Mouse (Mus musculus): ENCODE results near the gene Lrrc8a. TPM values are rescaled to one million over a fixed set of nuclear protein-coding genes. Genes with fewer than 3 reads are reported as not detected.
A peak's percentile ranks its signal among the peaks of the same experiment; 100 is the strongest.

The Lrrc8a gene
- polyA plus RNA-seq, 1 experiment from 2014 or later, result 30.6 TPM

GRCm38 (mm10) chr2:30266392-30266941, 29.0 kb downstream of the Lrrc8a start:
- H3K4me3 ChIP-seq, result no peak overlapping the region
- no peaks in the 10 kb centered on the region for H3K9me3 ChIP-seq
- H3K27me3 ChIP-seq (replicated peaks), result no peaks in the 10 kb centered on the region
- H3K4me1 ChIP-seq, result peaks cover 12% of the 10 kb centered on the region
- no peak overlapping the region for H3K9ac ChIP-seq
- no peak overlapping the region for H3K27ac ChIP-seq
- WGBS, result 30% methylated on average over 4 of the region's 4 CpGs
- H3K36me3 ChIP-seq, result peaks cover 34% of the 10 kb centered on the region
- no peak overlapping the region for H3K4me2 ChIP-seq (replicated peaks)
- no peak for ATAC-seq (ENCODE audit: low FRiP score, low read depth)

- Histone ChIP-seq H3K4me1 (peaks cover 12% of the 10 kb centered on the region), H3K36me3 (peaks cover 24% of the 10 kb centered on the region), H3K4me3 (no peak overlapping the region), H3K27ac (no peak overlapping the region), H3K27me3 (replicated peaks) (no peaks in the 10 kb centered on the region), H3K9ac (no peak overlapping the region), H3K9me3 (no peaks in the 10 kb centered on the region), H3K4me2 (replicated peaks) (no peak overlapping the region)
- ATAC-seq (ENCODE audit: low FRiP score, low read depth), result no peak
- 94% methylated on average over 2 of the region's 2 CpGs for WGBS
Measured at GRCm38 (mm10) chr2:30267466-30267865, 30.0 kb downstream of the Lrrc8a start.

DNA sequence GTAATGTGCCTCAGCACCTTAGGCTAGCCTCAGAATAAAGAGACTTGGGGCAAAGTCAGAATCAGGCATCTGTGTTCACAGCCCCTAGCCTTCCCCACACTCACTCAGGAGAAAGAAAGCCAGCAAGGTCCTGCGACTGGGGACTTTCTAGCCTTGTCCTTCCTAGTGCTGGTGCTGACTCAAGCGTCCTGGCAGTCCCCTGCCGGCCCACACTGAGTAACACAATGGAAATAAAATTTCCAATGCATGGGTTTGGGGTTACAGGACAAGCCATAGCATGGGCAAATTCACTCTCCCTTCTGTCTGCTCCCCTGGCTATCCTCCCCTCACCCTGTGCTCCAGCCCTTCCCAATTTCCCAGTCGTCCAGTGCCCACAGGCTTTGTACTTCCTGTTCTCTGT, 30.9 kb downstream of the Lrrc8a start:
- Histone ChIP-seq H3K36me3 (peaks cover 19% of the 10 kb centered on the region), H3K4me3 (no peak overlapping the region), H3K27me3 (replicated peaks) (no peaks in the 10 kb centered on the region), H3K4me2 (replicated peaks) (no peak overlapping the region), H3K4me1 (peaks cover 12% of the 10 kb centered on the region), H3K9ac (no peak overlapping the region), H3K27ac (no peak overlapping the region), H3K9me3 (no peaks in the 10 kb centered on the region)
- no peak for ATAC-seq (ENCODE audit: low FRiP score, low read depth)
- 58% methylated on average over 4 of the region's 4 CpGs for WGBS

DNA sequence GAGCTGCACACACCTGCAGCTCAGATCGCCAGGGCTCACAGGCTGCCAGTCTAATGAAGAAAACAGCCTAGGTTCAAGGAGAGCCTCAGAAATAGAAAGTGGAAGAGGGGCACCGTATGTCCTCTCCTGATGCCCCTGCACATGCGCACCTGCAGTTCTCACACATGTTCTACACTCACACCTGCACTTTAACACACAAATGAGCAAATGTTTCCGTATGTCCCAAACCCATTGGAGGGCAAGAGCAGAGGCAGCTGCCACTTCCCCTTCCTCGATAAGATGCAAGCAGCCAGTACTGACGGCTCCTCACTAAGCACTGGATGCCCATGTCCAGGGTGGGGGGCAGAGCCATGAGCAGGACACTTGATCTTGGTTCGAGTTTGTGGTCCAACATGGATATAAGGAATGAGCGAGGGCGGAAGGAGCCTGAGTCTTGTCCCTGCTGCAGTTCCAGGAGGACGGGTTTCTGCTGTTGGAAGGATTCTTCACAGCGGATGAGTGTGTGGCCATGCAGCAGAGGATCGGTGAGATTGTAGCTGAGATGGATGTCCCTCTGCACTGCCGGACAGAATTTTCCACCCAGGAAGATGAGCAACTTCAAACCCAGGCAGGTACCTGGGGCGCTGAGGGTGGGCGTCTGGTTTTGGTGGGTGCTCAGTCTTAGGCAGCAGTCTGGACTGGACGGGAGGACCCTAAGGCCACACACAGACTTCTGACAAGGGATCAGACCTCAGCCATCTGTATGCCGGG, 31.9 kb downstream of the Lrrc8a start:
- Histone ChIP-seq H3K9ac (no peak overlapping the region), H3K4me3 (no peak overlapping the region), H3K9me3 (no peaks in the 10 kb centered on the region), H3K4me1 (peaks cover 12% of the 10 kb centered on the region), H3K27ac (no peak overlapping the region), H3K36me3 (peaks cover 8% of the 10 kb centered on the region), H3K27me3 (replicated peaks) (no peaks in the 10 kb centered on the region), H3K4me2 (replicated peaks) (no peak overlapping the region)
- ATAC-seq (ENCODE audit: low FRiP score, low read depth), result no peak
- WGBS, result 89% methylated on average over 17 of the region's 17 CpGs

DNA sequence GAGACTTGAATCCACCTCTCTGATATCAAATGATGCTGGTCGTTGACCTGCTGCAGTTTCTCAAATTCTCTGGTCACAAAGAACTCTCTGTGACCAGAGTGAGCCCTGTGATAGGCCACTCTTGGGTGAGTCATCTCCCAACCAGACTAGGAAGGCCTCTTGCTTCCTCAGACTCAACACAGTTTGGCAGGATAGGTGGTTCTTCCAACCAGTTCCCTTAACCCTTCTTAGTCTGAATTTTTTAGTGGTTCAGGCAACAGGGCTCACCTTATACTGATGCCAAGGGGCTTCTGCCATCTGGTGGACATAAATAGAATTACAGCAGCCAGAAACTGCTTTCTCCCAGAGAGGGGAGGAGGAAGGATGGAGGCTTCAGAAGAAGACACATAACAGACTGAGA, 32.6 kb downstream of the Lrrc8a start:
- no peaks in the 10 kb centered on the region for H3K9me3 ChIP-seq
- no peak overlapping the region for H3K4me3 ChIP-seq
- no peaks in the 10 kb centered on the region for H3K27me3 ChIP-seq (replicated peaks)
- 64% methylated on average over 1 of the region's 1 CpGs for WGBS
- peaks cover 11% of the 10 kb centered on the region for H3K4me1 ChIP-seq
- H3K4me2 ChIP-seq (replicated peaks), result no peak overlapping the region
- H3K36me3 ChIP-seq, result 0 out of 2 replicates have a peak, but pooled peaks cover 1% of the 10 kb centered on the region
- H3K9ac ChIP-seq, result no peak overlapping the region
- ATAC-seq (ENCODE audit: low FRiP score, low read depth), result no peak
- H3K27ac ChIP-seq, result no peak overlapping the region

GRCm38 (mm10) chr2:30280743-30281142, 43.2 kb downstream of the Lrrc8a start, which contains the start of gene Gm28038:
Gene Gm28038 (plus strand): TSS chr2:30281043.
- Histone ChIP-seq H3K9ac (0 out of 2 replicates have a peak within 1 kb of the TSS, but pooled peaks have one; percentile 3), H3K9me3 (no peaks in the 10 kb centered on the region)
- WGBS, result 94% methylated on average over 11 of the region's 11 CpGs

GRCm38 (mm10) chr2:30281651-30282050, 44.1 kb downstream of the Lrrc8a start:
- Histone ChIP-seq H3K27me3 (replicated peaks) (no peaks in the 10 kb centered on the region), H3K27ac (no peak overlapping the region), H3K9me3 (no peaks in the 10 kb centered on the region), H3K36me3 (peaks cover 6% of the 10 kb centered on the region; the same call in 1 of the 2 replicates), H3K4me1 (peaks cover 12% of the 10 kb centered on the region), H3K4me3 (no peak overlapping the region), H3K9ac (no peak overlapping the region), H3K4me2 (replicated peaks) (no peak overlapping the region)
- no peak for ATAC-seq (ENCODE audit: low FRiP score, low read depth)
- 78% methylated on average over 3 of the region's 3 CpGs for WGBS

More at GRCm38 (mm10) chr2:30280743-30281142, 43.2 kb downstream of the Lrrc8a start, which contains the start of gene Gm28038:
- H3K4me2 ChIP-seq (replicated peaks), result no peak within 1 kb of the TSS
- H3K27ac ChIP-seq, result no peak within 1 kb of the TSS
- peaks cover 6% of the 10 kb centered on the region; the same call in 1 of the 2 replicates for H3K36me3 ChIP-seq
- peaks cover 11% of the 10 kb centered on the region for H3K4me1 ChIP-seq
- no peak within 1 kb of the TSS for H3K4me3 ChIP-seq
- no peaks in the 10 kb centered on the region for H3K27me3 ChIP-seq (replicated peaks)
- ATAC-seq (ENCODE audit: low FRiP score, low read depth), result no peak

- Histone ChIP-seq H3K4me2 (replicated peaks) (no peak overlapping the region), H3K27ac (no peak overlapping the region), H3K27me3 (replicated peaks) (no peaks in the 10 kb centered on the region), H3K36me3 (peaks cover under 1% of the 10 kb centered on the region; the same call in 1 of the 2 replicates), H3K9me3 (no peaks in the 10 kb centered on the region), H3K4me1 (peaks cover 23% of the 10 kb centered on the region), H3K9ac (no peak overlapping the region), H3K4me3 (no peak overlapping the region)
- no peak for ATAC-seq (ENCODE audit: low FRiP score, low read depth)
- 92% methylated on average over 2 of the region's 2 CpGs for WGBS
Measured at GRCm38 (mm10) chr2:30283193-30283592, 45.7 kb downstream of the Lrrc8a start.

GRCm38 (mm10) chr2:30285004-30285403, 47.5 kb downstream of the Lrrc8a start:
- 0 out of 2 replicates have a peak overlapping the region, but pooled peaks have one; percentile 88 for H3K9ac ChIP-seq
- 89% methylated on average over 5 of the region's 5 CpGs for WGBS

DNA sequence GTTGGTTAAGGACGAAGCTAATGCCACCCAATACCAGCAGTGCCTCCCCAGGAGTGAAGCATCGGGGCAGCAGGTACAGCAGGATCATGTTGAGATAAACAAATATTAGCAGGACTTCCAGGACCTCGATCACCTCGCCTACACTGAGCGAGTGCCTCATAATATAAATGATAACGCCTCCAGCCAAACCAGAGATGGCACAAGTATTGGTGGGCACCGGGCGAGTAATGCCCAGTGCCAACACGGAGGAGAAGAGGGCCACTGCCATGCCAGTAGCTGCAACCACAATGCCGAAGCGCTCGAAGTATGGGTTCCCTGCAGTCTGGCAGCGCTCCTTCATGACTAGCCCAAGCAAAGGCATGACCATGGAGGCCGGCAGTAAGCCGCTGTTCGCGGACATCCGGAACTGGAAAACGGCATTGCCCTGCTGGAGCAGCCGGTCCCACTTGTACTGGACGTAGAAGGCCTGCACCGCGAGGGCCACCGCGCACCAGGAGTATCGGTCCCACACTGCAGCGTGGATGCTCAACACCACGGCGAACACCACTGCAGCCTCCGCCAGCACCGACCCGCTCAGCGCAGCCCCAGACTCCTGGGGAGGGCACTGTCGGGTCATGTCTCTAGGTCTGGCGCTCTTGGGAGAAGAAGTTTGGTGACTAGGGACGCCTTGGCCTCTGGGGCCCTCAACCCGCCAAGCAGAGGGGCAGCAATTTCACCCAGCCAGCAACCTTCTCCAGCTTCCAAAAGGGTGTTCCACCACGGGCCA, 48.1 kb downstream of the Lrrc8a start:
- Histone ChIP-seq H3K9ac (peak overlapping the region; percentile 88), H3K4me2 (replicated peaks) (peak overlapping the region; percentile 98), H3K36me3 (peaks cover 7% of the 10 kb centered on the region; the same call in 1 of the 2 replicates), H3K27me3 (replicated peaks) (no peaks in the 10 kb centered on the region), H3K4me1 (peaks cover 23% of the 10 kb centered on the region), H3K9me3 (no peaks in the 10 kb centered on the region), H3K27ac (no peak overlapping the region), H3K4me3 (peak overlapping the region; percentile 96)
- WGBS, result 18% methylated on average over 38 of the region's 38 CpGs
- ATAC-seq (ENCODE audit: low FRiP score, low read depth), result peak; percentile 78

More at GRCm38 (mm10) chr2:30285004-30285403, 47.5 kb downstream of the Lrrc8a start:
- peaks cover 3% of the 10 kb centered on the region; the same call in 1 of the 2 replicates for H3K36me3 ChIP-seq
- no peaks in the 10 kb centered on the region for H3K27me3 ChIP-seq (replicated peaks)
- peaks cover 23% of the 10 kb centered on the region for H3K4me1 ChIP-seq
- peak overlapping the region; percentile 98 for H3K4me2 ChIP-seq (replicated peaks)
- H3K4me3 ChIP-seq, result peak overlapping the region; percentile 96; the same call in 1 of the 2 replicates
- H3K9me3 ChIP-seq, result no peaks in the 10 kb centered on the region
- ATAC-seq (ENCODE audit: low FRiP score, low read depth), result no peak
- H3K27ac ChIP-seq, result no peak overlapping the region

DNA sequence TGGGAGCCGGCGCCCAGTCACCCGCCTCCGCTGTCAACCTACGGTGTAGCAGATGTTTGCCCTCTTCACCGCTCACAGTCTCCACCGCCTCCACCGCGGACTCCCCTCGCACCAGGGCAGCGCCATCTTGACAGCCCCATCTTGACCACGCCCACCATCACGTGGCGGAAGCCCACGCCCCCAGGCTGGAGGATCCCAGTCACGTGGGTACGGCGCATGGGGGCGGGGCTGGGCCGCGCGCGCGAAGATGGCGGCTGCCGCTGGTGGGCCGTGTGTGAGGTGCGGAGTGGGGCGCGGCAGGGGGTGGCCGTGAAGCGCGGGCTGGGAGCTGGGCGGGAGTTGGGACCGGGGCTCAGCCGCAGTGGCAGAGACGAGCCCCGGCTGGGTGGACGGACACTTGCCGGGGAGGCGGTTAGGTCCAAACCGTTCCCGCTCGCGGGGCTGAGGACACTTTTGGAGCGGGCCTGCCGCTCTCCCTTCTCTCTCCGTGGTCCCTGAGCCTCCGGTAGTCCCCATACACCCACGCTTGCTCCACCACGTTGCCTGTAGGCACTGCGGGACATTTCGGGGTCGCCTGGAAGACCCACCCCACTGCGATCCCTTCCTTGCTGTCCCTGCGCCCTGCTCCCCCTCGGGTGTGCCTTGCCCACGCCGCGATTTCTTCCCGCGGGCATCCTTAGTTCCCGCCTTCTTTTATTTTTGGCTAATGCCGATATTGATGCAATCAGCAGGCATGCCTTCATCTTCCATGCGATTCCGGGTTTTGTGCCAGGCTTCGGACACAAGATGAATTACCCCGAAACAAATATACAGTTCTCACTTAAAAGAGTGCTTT, 48.9 kb downstream of the Lrrc8a start, which contains the start of the genes Dolk and Nup188:
TSS of gene Dolk (minus strand) at position 143 of the 835 bp plus-strand sequence.
TSS of gene Nup188 (plus strand) at position 206 of the 835 bp plus-strand sequence.
- under 1% methylated on average over 68 of the region's 68 CpGs for WGBS
- H3K9ac ChIP-seq, result peak within 1 kb of the TSS; percentile 88
- peak within 1 kb of the TSS; percentile 96 for H3K4me3 ChIP-seq
- peaks cover 8% of the 10 kb centered on the region; the same call in 1 of the 2 replicates for H3K36me3 ChIP-seq
- no peaks in the 10 kb centered on the region for H3K27me3 ChIP-seq (replicated peaks)
- no peaks in the 10 kb centered on the region for H3K9me3 ChIP-seq
- peak within 1 kb of the TSS; percentile 98 for H3K4me2 ChIP-seq (replicated peaks)
- peaks cover 23% of the 10 kb centered on the region for H3K4me1 ChIP-seq
- H3K27ac ChIP-seq, result peak within 1 kb of the TSS; percentile 48
- ATAC-seq (ENCODE audit: low FRiP score, low read depth), result peak; percentile 89
